Mouse (Mus musculus): ENCODE results near the gene Scamp3.

- TF ChIP-seq GATA1 (IDR thresholded peaks at IDR 0.05; ENCODE audit: low read length) (no peak), TAL1 (IDR thresholded peaks at IDR 0.05; ENCODE audit: low read length) (no peak)
These were observed 42.3 kb downstream of the Scamp3 start for GRCm38 (mm10) chr3:89219546-89219945.

Measured in erythroblast, embryonic 14.5 days (primary cell).